Mouse (Mus musculus): ENCODE data around the gene Ereg.

Gene Ereg

GRCm38 (mm10) chr5:91074450-91074950 lies at the start of gene Ereg:
Ereg (plus strand) TSS chr5:91074622.
- no peak for DNase-seq (ENCODE audit: low spot score)

GRCm38 (mm10) chr5:91027164-91027563 lies 47.3 kb upstream of the Ereg start, which contains the start of gene Epgn:
Epgn (plus strand) TSS chr5:91027464.
- DNase-seq (ENCODE audit: low spot score) = no peak

GRCm38 (mm10) chr5:91027840-91028239 lies 46.6 kb upstream of the Ereg start:
- DNase-seq (ENCODE audit: low spot score) = no peak

- no peak for DNase-seq (ENCODE audit: low spot score)
These were observed 43.8 kb upstream of the Ereg start for GRCm38 (mm10) chr5:91030629-91031028.

- no peak for DNase-seq (ENCODE audit: low spot score)
These were observed 39.1 kb upstream of the Ereg start for GRCm38 (mm10) chr5:91035341-91035740.

GRCm38 (mm10) chr5:91036628-91037027 lies 37.8 kb upstream of the Ereg start:
- DNase-seq (ENCODE audit: low spot score) = peak; percentile 26

GRCm38 (mm10) chr5:91037756-91038155 lies 36.7 kb upstream of the Ereg start:
- DNase-seq (ENCODE audit: low spot score) = no peak

GRCm38 (mm10) chr5:91038547-91038946 lies 35.9 kb upstream of the Ereg start:
- DNase-seq (ENCODE audit: low spot score) = no peak

GRCm38 (mm10) chr5:91038963-91039362 lies 35.5 kb upstream of the Ereg start:
- DNase-seq (ENCODE audit: low spot score) = no peak

- DNase-seq (ENCODE audit: low spot score) = no peak
These were observed 26.4 kb upstream of the Ereg start for GRCm38 (mm10) chr5:91047987-91048386.

GRCm38 (mm10) chr5:91048397-91048796 lies 26.0 kb upstream of the Ereg start:
- no peak for DNase-seq (ENCODE audit: low spot score)

- DNase-seq (ENCODE audit: low spot score) = no peak
These were observed 2.1 kb upstream of the Ereg start for GRCm38 (mm10) chr5:91072340-91072739.

- DNase-seq (ENCODE audit: low spot score) = no peak
These were observed 796 bp upstream of the Ereg start for GRCm38 (mm10) chr5:91073626-91074025.

GRCm38 (mm10) chr5:91074026-91074425 lies 396 bp upstream of the Ereg start:
- DNase-seq (ENCODE audit: low spot score) = no peak

GRCm38 (mm10) chr5:91075021-91075420 lies 599 bp downstream of the Ereg start:
- no peak for DNase-seq (ENCODE audit: low spot score)

- no peak for DNase-seq (ENCODE audit: low spot score)
These were observed 8.6 kb downstream of the Ereg start for GRCm38 (mm10) chr5:91083016-91083415.

- no peak for DNase-seq (ENCODE audit: low spot score)
These were observed 10.9 kb downstream of the Ereg start for GRCm38 (mm10) chr5:91085291-91085690.

- no peak for DNase-seq (ENCODE audit: low spot score)
These were observed 15.9 kb downstream of the Ereg start for GRCm38 (mm10) chr5:91090301-91090700.

- DNase-seq (ENCODE audit: low spot score) = no peak
These were observed 23.6 kb downstream of the Ereg start for GRCm38 (mm10) chr5:91097911-91098614.

- DNase-seq (ENCODE audit: low spot score) = no peak
These were observed 27.3 kb downstream of the Ereg start for GRCm38 (mm10) chr5:91101742-91102141.

GRCm38 (mm10) chr5:91103943-91104665 lies 29.7 kb downstream of the Ereg start:
- no peak for DNase-seq (ENCODE audit: low spot score)

GRCm38 (mm10) chr5:91106248-91106647 lies 31.8 kb downstream of the Ereg start:
- no peak for DNase-seq (ENCODE audit: low spot score)

- DNase-seq (ENCODE audit: low spot score) = no peak
These were observed 35.7 kb downstream of the Ereg start for GRCm38 (mm10) chr5:91110023-91110670.

Measured in MN1 (cell line).